Mouse (Mus musculus) gastrocnemius, adult 18-20 months (tissue): ENCODE measurements around the gene Gnb4. TPM values are rescaled to one million over a fixed set of nuclear protein-coding genes. Genes with fewer than 3 reads are reported as not detected.

Experiments
- DNase-seq: peaks from one replicate; pipeline ENCODE4 v3.0.0; 2021; ENCODE audit warnings: low spot score
- total RNA-seq, 2 experiments: library from RNA; stranded (reverse); gene quantifications; 2 replicates each; pipeline ENCODE4 v1.2.3; 2021

Gnb4 gene
- total RNA-seq, 2 experiments from 2014 or later, result 3.4 to 5.5 TPM

GRCm38 (mm10) chr3:32615376-32615775 is 1.0 kb downstream of the Gnb4 start:
- no peak for DNase-seq

GRCm38 (mm10) chr3:32614786-32615185 is 1.6 kb downstream of the Gnb4 start:
- DNase-seq, result no peak

- DNase-seq, result no peak
These were observed 4.7 kb downstream of the Gnb4 start for GRCm38 (mm10) chr3:32611606-32612170.

- DNase-seq, result peak; percentile 60
These were observed 5.8 kb downstream of the Gnb4 start for GRCm38 (mm10) chr3:32610560-32610959.

- no peak for DNase-seq
These were observed 7.2 kb downstream of the Gnb4 start for GRCm38 (mm10) chr3:32609233-32609632.

GRCm38 (mm10) chr3:32601055-32601454 is 15.3 kb downstream of the Gnb4 start:
- no peak for DNase-seq

- no peak for DNase-seq
These were observed 17.1 kb downstream of the Gnb4 start for GRCm38 (mm10) chr3:32599328-32599727.

- DNase-seq, result no peak
These were observed 21.3 kb downstream of the Gnb4 start for GRCm38 (mm10) chr3:32595080-32595479.

- no peak for DNase-seq
These were observed 30.1 kb downstream of the Gnb4 start for GRCm38 (mm10) chr3:32586274-32586673.

GRCm38 (mm10) chr3:32583489-32583888 is 32.9 kb downstream of the Gnb4 start:
- no peak for DNase-seq

GRCm38 (mm10) chr3:32581911-32582310 is 34.5 kb downstream of the Gnb4 start:
- no peak for DNase-seq

GRCm38 (mm10) chr3:32580738-32581137 is 35.6 kb downstream of the Gnb4 start:
- no peak for DNase-seq

- no peak for DNase-seq
These were observed 37.6 kb downstream of the Gnb4 start for GRCm38 (mm10) chr3:32578772-32579171.

GRCm38 (mm10) chr3:32575151-32575550 is 41.2 kb downstream of the Gnb4 start:
- DNase-seq, result no peak

- DNase-seq, result no peak
These were observed 42.5 kb downstream of the Gnb4 start for GRCm38 (mm10) chr3:32573881-32574280.

GRCm38 (mm10) chr3:32573086-32573485 is 43.3 kb downstream of the Gnb4 start:
- no peak for DNase-seq

GRCm38 (mm10) chr3:32563401-32563800 is 53.0 kb downstream of the Gnb4 start:
- no peak for DNase-seq

GRCm38 (mm10) chr3:32553061-32553460 is 63.3 kb downstream of the Gnb4 start:
- no peak for DNase-seq

- no peak for DNase-seq
These were observed 78.3 kb downstream of the Gnb4 start for GRCm38 (mm10) chr3:32538091-32538490.

- peak; percentile 91 for DNase-seq
These were observed 78.8 kb downstream of the Gnb4 start for GRCm38 (mm10) chr3:32537556-32537955.

GRCm38 (mm10) chr3:32535692-32536091 is 80.7 kb downstream of the Gnb4 start:
- no peak for DNase-seq
